Mouse (Mus musculus) right cerebral cortex, postnatal 4 days (tissue): ENCODE measurements around the gene Khdc1c.
A peak's percentile ranks its signal among the peaks of the same experiment; 100 is the strongest.
"Not testable (repeated sequence)": the region's sequence is repeated elsewhere in the genome, so short reads cannot be mapped to it uniquely, and the experiment has no call there.

Experiments used
- DNase-seq: peaks from one replicate; pipeline ENCODE4 v3.0.0-alpha.2; 2022

Khdc1c gene

DNA sequence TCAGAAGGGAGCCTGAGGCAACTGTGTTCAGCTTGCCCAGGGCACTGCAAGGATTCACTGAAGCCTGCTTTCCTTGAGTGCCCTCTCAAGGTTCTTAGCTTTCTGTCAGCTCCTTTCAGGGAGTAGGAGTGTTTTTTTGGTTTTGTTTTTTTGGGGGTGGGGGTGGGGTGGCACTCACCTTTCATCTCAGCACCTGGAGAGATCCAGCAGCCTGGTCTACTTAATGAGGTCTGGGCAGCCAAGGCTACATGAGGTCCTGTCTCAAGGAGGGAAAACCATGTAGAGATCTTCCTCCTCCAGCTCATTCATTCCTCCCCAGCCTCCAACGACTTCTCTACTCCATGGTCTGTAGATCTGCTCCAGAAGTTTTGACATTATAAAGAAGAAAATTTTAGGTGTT, at the start of gene Khdc1c:
Khdc1c (plus strand) TSS at position 301 of the 400 bp plus-strand sequence.
- DNase-seq: not testable (repeated sequence)

DNA sequence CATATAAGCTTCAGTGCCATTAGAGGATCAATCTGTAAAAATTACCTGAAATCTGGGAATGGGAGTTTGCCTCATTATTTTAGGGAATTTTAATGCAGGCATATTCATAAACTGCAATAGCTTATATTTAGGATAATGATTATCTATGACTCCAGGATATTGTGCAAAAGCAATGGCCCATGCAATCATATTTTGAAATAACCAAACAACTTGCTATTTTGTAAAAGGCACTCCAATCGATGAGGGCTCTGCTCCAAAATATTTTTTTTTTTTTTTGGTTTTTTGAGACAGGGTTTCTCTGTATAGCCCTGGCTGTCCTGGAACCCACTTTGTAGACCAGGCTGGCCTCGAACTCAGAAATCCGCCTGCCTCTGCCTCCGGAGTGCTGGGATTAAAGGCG, 47.9 kb upstream of the Khdc1c start:
- not testable (repeated sequence) for DNase-seq

DNA sequence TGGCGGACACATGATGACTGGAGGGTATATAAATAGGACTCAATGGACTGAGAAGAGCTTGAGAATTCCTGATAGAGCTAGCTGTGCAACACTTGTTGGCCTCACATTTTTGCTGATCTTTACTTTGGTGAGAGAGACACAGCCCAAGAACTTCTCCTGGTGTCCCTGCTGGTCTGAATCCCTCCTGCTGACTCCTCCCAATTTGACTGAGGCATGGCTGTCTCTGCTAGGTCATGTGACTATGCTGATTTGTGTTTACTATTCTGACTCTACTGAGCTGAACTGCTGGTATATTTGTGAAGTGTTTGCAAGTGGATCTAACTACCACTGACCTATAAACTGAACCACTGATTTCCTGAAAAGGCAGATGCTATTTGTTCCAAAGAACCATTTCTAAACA, 46.5 kb upstream of the Khdc1c start:
- no peak for DNase-seq

DNA sequence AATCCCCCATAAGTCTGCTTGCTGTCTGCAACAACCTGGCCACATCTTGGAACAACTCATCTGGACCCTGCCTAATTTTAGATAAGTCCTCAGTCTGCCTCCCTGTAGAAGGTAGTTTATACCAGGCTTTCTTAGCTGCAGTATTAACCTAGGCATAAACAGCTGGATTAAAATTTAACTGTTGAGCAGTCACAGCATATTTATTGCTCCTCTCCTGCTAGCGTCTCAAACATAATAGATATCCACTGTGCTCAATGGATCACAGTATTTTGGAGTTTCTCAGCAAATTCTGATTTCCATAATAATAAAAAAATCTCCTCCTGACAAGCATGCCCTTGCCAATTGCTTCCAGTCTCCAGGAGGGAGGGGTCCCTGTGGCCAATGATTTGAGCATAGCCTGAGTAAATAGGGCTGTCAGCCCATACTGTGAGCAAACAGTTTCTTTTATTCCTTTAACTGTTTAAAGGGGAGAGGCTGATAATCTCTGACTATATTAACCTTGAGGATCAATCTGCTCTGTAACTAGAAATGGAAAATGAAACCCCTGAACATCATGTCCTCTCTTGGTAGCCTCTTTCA, 44.0 kb upstream of the Khdc1c start:
- DNase-seq: no peak

DNA sequence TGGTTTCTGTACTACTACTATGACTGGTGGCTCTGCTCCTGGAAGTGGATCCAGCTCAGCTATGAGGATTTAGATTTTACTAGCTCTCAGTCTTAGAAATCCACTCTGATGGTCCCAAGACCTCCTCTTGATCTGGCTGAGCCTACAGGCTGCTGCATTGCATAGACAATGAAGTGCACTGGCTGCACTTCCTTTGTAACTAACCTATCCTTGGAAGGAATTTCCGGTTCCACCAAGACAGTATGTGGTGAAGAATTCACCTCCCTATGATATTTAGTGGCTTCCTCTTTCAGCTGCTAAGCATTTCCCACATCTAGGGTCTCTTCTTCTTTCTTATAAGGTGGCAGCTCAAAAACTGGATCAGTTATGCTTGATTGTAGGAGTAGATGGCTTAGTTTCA, 43.5 kb upstream of the Khdc1c start:
- DNase-seq: no peak

DNA sequence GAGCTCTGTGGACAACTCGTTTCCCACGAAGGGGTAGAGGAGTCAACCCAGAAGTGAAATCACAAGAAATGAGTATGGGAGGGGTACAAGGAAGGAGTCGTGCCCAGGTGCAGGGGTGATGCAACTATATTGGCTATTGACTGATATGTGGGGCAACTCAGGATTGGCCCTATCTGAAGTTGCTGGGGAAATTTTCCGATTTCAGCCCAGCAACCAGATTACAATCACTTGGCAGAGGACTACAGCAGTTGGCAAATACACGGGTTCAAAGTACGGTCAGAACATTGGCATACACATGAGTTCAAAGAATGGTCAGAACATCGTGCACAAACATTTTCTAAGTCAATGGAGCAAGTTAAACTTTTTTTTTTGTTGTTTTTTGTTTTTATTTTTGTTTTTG, 41.4 kb upstream of the Khdc1c start:
- DNase-seq: no peak

DNA sequence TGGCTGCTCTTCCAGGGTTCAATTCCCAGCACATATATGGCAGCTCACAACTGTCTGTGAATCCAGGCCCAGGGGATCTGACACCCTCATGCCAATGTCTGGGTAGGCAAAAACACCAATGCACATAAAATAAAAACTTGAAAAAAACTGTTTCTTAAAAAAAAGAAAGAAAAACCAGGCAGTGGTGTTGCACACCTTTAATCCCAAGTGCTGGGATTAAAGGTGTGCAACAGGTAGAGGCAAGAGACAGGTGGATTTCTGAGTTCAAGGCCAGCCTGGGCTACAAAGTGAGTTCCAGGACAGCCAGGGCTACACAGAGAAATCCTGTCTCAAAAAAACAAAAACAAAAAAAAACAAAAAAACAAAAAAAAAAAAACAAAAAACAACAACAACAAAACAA, 37.0 kb upstream of the Khdc1c start:
- DNase-seq: not testable (repeated sequence)

DNA sequence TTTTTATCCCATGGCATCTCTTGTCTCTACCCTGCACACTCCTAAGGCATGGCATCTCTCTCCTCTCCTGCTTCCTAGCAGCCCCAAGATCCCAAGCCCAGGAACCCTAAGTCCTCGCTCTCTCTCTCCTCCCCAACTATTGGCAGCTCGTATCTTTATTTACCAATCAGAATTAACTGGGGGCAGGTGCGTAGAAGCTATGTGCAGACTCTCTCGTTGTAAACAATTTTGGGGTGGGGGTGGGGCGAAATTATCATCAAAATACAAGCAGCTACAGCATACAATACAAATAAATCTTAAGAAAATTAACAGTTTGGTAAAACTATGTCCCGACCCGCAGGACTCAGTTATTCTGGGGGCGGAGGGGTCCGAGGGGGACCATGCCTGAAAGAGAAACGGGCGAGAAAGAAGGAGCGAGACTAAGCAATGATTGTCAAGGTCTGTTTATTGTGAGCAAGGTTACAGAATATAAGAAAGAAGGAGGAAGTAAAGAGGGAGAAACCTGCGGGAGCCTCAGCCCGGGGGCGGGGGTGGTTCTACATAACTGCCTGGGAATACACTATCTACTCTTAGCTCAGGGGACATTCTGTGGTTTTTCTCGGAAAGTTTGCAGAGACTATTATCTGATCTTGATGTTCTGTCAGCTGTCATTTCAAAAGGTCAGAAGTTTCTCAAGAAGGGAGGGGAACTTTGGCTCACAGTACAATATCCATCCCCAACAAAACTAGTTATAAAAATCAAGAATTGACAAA, 34.7 kb upstream of the Khdc1c start:
- DNase-seq: no peak

DNA sequence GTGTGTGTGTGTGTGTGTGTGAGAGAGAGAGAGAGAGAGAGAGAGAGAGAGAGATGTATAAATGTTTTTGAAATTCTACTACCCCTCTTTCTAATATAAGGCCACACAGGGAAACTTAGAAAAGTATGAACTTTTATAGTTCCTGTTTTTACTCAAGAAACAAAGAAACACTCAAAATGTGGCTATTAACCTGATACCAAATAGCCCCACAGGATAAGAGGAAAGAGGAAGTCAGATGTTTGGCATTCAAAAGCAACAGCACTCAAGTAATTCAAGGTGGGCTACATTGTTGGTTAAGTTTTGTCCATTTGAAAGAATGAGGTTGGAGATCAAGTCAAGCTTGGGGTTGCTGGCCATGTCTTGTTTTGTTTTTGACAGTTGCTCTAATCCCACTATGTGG, 32.3 kb upstream of the Khdc1c start:
- DNase-seq: no peak

DNA sequence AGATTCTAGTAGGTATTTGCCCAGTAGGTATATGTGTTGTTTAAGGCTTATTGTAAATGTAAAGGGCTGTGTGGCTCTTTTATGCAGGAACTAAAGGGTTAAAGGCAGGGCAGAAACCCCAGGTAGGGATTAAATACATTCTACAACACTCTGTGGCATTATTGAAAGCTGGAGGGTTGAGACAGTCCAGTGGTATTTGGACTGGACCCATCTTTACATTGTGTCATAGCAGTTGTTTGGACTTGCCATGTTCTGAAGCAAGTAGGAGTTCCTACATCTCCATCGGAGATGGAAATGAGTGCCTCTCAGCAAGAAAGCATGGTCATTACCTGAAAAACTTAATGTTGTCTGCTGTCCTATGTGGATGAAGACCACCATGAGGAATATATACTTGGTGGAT, 27.4 kb upstream of the Khdc1c start:
- DNase-seq: no peak

DNA sequence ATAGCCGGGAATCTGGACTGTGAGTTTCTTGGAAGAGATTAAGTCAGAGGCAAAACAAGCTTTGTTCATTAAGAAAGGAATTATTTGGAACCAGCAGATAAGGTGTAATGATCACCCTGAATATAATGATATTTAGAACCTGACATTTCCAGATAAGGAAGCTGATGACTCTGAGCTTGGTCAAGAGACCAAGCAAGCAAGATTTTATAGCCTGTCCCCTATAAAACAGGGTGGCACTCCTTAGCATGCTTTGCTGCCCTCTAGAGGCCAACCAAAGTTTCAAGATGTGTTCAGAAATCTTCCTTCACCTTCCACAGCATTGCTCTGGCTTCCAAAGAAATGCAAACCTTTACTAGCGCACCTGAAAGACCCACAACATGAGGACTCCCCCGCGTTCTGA, 23.9 kb upstream of the Khdc1c start:
- DNase-seq: peak; percentile 53

DNA sequence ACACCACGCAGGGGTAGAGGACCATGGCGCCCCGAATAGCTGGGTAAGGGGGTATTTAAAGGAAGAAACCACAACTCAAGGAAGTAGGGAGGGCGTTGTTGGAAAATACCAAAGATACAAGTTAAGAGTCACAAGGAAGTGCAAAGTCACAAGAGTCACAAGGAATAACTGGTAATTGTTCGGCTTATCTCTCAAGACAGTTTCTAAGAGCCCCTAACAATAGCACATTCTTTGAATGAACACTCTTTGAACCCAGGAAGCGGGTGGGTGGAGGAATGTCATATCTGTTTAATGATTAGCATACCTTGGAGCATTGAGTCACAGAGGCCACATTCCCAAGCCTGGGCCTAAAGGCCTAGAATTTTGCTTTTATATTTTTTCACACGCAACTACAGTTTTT, 23.4 kb upstream of the Khdc1c start:
- DNase-seq: not testable (repeated sequence)

DNA sequence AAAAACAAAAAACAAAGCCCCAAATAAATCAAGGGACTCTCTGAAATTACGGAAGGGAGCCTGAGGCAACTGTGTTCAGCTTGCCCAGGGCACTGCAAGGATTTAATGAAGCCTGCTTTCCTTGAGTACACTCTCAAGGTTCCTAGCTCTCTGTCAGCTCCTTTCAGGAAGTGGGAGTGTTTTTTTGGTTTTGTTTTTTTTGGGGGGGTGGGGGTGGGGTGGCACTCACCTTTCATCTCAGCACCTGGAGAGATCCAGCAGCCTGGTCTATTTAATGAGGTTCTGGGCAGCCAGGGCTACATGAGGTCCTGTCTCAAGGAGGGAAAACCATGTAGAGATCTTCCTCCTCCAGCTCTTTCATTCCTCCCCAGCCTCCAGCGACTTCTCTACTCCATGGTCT, 18.8 kb upstream of the Khdc1c start, which contains the start of gene Khdc1a:
Khdc1a (plus strand) TSS at position 301 of the 400 bp plus-strand sequence.
- no peak for DNase-seq

DNA sequence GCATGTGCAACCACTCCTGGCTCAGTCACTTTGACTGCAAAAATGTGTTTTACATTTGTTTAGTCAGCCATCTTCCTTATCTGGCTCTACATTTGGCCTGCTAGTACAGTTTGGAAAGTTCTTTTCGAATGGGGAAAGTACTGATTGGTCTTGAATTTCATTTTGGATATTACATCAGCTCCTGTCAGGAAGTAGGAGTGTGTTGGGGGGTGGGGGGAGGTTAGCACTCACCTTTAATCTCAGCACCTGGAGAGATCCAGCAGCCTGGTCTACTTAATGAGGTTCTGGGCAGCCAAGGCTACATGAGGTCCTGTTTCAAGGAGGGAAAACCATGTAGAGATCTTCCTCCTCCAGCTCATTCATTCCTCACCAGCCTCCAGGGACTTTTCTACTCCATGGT, 15.1 kb downstream of the Khdc1c start, which contains the start of gene Khdc1b:
Khdc1b (plus strand) TSS at position 301 of the 400 bp plus-strand sequence.
- no peak for DNase-seq

DNA sequence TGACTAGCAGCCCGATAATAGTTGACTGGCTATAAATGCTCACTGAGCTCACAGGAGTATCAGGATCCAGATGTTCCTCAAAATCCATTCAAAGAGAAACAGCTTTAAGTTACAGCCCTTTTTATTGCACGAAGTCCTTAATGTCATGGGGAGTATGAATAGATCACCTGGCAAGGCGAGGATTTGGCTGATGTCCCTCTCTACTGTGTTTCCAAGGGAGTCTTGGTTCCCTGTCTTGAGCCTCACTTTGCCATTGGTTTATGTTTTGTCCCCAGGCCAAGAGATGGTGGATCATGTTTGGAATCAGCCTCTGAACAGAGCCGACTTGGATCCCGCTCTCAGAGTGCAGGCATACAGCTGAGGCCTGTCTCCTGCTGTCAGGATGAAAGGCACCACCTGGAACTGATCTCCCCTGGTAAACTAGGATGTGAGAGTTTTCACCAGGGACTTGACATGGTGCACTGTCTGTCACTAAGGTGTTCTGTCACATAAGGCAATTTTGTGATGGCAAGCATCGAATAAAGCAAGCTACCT, 23.1 kb downstream of the Khdc1c start:
- no peak for DNase-seq

DNA sequence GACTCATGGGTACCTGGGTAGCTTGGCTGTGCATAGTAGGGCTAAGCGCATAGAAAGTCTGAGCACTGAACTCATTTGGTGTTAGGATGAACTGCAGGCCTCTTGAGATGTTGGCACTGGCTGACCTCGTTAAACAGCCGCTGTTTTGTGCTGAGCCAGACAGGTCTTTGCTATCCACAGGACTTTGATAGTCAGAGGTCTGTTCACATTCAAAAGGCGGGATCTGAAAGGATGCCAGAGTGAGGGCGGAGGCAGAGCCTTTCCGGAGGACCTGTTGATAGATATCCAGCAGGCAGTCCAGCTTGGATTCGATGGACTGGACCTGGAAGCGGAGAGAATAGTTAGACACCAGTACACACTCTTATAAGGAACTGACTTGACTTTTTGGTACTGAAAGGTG, 34.7 kb downstream of the Khdc1c start:
- no peak for DNase-seq

DNA sequence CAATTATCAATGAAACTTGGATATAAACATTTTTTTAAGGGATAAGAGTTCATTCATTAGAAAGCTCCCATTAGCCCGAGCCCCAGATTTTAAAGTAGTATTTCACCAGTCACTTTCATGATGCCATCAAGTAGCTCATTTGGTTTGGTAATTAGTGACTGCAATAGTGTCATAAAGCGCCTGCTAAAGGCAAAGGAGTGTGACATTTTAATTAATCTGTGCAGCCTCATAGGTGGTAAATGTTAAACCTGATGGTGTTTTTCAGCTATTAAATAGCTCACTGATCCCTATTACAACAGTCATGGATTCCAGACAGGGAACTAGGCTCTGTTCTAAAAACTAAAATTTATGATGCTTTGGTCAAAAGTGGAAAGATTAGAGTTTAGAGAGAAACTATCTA, 39.1 kb downstream of the Khdc1c start:
- DNase-seq: no peak

DNA sequence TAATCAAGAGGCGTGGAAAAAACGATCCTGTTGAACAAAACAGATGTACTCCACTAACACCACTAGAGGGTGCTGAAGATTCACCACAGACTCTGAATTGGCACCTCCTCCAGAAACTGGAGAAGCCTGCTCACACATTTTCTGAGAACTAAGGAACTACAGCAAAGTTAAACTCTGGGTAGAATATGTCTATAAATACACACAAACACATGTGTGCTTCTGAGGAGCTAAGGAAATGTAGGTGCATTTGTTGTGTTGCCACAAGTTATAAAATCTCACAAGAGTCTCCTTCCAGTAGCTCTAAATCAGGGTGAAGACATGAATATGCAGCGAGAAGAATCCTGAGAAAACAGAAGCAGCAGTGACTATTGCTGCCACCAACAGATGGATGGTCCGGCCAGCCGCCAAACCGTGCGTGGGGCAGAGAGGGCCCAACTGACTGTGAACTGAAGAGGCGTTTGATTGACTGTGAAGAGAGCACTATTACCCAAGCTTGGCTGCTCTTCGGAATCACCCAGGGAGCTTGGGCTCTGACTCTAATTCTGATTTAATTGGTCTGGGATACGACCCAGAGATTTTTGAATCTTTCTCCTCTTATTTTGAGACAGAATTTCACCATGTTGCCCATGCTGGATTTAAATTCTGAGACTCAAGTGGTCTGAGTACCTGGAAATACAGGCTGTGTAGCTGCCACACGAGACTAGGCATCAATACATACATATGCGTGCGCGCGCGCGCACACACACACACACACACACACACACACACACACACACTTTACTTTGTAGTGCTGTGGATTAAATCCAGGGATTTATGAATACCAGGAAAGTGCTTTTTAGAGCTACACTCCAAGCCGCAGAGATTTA, 43.4 kb downstream of the Khdc1c start:
- peak; percentile 80 for DNase-seq

DNA sequence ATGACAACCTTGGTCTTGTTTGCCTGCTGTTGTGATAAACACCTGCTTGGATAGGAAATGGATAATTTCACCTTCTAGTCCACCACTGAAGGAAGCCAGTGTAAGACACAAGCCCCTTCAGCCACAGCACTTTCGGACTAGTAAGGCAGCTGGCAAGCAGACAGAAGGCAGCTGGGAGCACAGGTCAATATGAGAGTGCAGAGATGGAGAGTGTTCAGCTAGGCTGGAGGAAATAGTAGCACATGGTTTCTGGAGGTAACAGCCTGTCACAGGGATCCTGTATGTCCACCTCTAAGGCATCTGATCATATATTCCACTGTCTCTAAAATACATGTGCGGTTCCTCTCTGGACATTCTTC, 44.0 kb downstream of the Khdc1c start:
- no peak for DNase-seq

DNA sequence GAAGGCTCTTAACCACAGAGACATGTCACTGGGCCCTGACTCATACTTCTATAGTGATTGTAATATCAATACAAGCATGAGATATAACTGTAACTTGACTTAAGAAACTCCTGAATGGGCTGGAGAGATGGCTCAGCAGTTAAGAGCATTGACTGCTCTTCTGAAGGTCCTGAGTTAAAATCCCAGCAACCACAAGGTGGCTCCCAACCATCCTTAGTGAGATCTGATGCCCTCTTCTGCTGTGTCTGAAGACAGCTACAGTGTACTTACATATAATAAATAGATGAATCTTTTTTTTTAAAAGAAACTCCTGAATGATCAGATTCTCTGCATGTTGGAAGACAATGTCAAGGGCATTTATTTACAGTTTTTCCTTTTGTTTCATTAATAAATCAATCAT, 51.2 kb downstream of the Khdc1c start:
- DNase-seq: peak; percentile 17
